Mouse (Mus musculus): ENCODE measurements at regions not wholly inside any gene's neighbourhood (a gene's known extent, or its start where the extent isn't known, plus 50 kb on each side); places are given as distances from the start of the nearest gene placed in this dataset.

DNA sequence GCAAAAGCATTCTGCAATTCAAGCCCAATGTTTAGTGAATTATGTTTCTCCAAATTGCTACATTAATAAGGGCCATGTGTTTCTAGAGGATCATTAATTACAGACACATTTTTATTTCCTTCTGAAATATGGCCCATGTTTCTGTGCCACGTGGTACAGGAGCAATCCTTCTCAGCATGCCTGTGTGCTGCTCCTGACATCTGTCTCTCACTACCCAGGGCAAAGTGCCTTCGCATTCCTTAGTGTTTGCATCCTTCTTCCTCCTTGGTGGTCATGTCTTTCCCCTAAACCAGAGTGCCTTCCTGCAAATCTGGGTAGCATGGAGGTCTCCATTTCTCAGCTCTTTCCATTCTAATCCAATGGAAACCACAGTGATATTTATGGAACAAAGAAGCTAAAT, 832.7 kb upstream of the Fam160b2 start:
- no peak for DNase-seq (ENCODE audit: low spot score)
